Mouse (Mus musculus) heart, postnatal 0 days (tissue): ENCODE data around the gene Mob1a.
A peak's percentile ranks its signal among the peaks of the same experiment; 100 is the strongest.

Source experiments
- CTCF ChIP-seq: IDR thresholded peaks from 2 replicates; pipeline ENCODE4 v1.5.1; 2016; ENCODE audit warnings: antibody characterized with exemption, control low read depth, low read depth
- EP300 ChIP-seq: IDR thresholded peaks from 2 replicates; pipeline ENCODE4 v1.6.1; 2016; ENCODE audit warnings: antibody characterized with exemption, low read depth

- TF ChIP-seq CTCF (peak; percentile 74), EP300 (no peak)
Measured at GRCm38 (mm10) chr6:83349274-83349958, 23.6 kb downstream of the Mob1a start.
